In genomic region chr17:66235096-66235805, GRCm38 (mm10) we compare ENCODE assay signal across 8 mouse cellular contexts.
DNase-seq lines count a peak whose midpoint lies in the region; ATAC-seq lines count a peak whose summit lies in the region.

No protein-coding gene starts in this region.

- ATAC-seq in common myeloid progenitor, adult 5-6 weeks (replicated peaks; ENCODE audit: low read depth, poor library complexity, severe bottlenecking), result peak; percentile 97

- DNase-seq in ZHBTc4 (ENCODE audit: low read depth, low spot score), result peak; percentile 92
- DNase-seq in gastrocnemius, adult 8-10 months (ENCODE audit: low spot score in 2 of 2), result peak; percentile 54 to 60
- DNase-seq in induced T-regulatory cell, adult 2 months (ENCODE audit: low read depth), result peak; percentile 82
- DNase-seq in left cerebral cortex, adult 8-10 months (ENCODE audit: low spot score in 2 of 2), result peak; percentile 71 to 84
- DNase-seq in mesoderm, embryonic 11.5 days (ENCODE audit: low read depth, low spot score), result peak; percentile 88
- DNase-seq in right cerebral cortex, postnatal 25 days, result peak; percentile 82
- DNase-seq in urinary bladder, postnatal 4 days (ENCODE audit: low spot score in 2 of 2), result peak; percentile 70 to 89

Comparison
In these comparisons a context has a peak if more than half of its experiments do, and no peak if none do; other contexts are left out.
1. Peak in every context shown above with its lines: DNase-seq and ATAC-seq.